Mouse (Mus musculus): ENCODE data around the gene Cyth1.

Cyth1 gene

DNA sequence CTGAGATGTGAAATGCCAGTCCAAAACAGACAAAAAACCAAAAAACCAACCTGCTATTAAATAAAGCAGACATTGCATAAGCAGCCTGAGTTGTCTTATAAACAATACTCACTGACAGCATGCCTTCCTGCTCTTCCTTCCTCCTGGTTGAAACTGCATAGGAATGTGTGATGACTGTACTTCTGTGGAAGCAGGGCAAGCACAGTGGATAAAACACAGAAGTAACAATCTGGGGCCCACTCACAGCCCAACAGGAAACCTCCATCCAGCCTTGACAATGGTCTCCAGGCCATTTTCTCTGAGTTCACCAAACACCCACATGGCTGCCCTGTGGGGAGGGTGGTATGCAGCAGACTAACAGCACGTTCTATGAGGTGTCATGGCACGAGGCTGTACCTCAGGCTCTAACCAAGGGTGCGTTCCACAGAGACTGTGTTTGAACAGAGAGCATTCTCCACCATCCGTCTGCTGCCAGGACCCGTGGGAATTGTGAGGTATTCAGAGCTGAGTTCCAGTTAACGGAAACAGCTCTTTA is 26.0 kb downstream of the Cyth1 start:
- DNase-seq = no peak

GRCm38 (mm10) chr11:118220561-118221262 is 27.7 kb downstream of the Cyth1 start:
- DNase-seq = peak; percentile 58 to 59

GRCm38 (mm10) chr11:118219066-118219465 is 29.3 kb downstream of the Cyth1 start:
- no peak for DNase-seq

DNA sequence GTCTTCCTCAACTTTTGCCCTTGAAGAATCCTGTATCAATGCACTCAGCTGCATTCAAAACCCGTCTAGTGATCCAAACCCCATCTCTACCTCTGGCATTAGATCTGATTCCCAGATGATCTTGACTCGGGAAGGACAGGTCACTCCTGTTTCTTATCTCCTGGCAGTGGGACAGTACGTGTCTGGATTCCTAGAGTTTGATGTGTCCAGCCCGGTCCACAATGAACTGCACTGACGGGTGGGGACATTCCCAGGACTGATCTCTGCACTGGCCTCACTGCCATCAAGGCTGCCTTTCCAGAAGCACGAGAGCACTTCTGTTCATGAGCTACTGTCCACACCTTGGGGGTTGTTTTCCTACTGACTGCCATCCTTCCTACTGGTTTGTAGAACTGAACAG is 31.9 kb downstream of the Cyth1 start:
- DNase-seq = no peak

- DNase-seq = no peak
Measured at GRCm38 (mm10) chr11:118215928-118216458, 32.4 kb downstream of the Cyth1 start.

DNA sequence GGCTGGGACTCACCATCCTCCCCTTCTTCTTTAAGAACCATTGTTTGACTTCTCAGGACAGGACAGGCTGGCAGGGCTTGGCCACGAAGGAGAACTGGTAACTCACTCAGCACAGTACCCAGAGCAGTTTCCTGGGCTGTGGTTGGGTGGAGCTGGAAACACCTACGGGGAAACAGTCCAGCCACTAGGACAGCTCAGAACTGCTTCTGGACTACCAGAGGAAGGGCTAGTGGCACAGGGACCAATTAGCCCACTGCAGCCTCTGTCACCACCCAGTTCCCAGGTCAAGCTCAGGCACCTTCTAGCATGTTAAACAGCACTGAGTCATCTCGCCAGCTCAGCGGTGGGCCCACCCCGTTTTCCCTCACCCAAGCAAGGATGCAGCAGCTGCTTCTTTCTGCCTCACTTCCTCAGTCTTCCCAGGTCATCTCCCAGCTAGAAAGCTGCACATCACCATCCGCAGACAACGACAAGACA is 35.7 kb downstream of the Cyth1 start:
- DNase-seq = no peak

- DNase-seq = no peak
Measured at GRCm38 (mm10) chr11:118211749-118212635, 36.4 kb downstream of the Cyth1 start.

DNA sequence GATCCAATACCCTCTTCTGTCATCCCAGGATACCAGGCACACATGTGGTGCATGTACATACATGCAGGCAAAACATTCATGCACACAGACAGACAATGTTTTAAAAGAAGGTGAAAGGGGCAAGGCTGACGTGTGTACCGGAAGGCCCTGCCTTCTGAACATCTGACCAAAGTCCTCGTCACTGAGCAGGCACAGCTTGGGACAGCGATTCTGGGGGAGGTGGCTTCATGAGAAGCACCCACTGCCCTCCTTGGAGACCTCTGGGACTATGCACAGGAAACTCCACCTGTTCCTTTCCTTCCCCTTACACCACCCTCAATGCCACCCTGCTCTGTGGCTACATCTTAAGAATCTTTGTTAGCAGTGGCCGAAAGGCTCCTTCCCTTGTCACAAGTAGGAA is 37.4 kb downstream of the Cyth1 start:
- no peak for DNase-seq

DNA sequence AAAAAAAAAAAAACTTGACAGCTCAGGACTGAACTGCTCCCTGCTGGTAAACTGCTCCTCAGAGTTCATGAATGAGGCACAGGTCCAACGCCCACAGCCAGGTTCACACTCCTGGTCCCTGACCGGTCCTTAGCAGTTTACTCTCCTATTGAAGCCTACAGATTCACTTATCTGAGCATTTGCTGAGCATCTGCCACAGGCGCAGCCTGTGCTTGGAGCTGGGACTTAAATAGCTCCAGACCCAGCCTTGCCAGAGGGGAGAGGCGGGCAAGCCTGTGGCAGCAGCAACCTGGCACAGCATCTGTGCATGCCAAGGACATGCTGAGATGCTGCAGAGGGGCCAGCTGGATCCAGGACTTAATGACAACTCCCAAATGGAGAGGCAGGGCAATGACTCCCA is 38.3 kb downstream of the Cyth1 start:
- no peak for DNase-seq

DNA sequence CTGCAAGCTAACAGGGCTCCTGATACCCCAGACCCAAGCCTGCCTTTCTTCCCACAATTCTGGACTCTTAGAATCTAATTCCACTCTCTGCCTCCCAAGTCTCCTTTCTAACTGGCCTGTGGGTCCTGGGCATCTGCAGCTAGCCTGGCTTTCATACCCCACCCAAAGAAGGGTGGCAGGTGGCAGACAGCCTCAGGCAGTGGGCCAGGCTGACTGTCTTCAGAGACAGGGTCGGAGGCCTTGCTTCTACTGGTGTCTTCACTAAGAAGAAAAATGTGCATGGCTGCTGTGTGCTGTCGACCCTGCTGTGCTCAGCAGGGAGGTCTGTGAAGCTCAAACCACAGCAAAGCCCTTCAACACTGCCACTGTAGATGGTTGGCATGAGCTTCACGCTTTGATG is 39.0 kb downstream of the Cyth1 start:
- DNase-seq = no peak

GRCm38 (mm10) chr11:118208672-118209272 is 39.6 kb downstream of the Cyth1 start:
- no peak for DNase-seq

- peak in 1 of 2 experiments; percentile 29 for DNase-seq
Measured at GRCm38 (mm10) chr11:118207424-118208033, 40.9 kb downstream of the Cyth1 start.

GRCm38 (mm10) chr11:118206267-118206666 is 42.1 kb downstream of the Cyth1 start:
- DNase-seq = no peak

DNA sequence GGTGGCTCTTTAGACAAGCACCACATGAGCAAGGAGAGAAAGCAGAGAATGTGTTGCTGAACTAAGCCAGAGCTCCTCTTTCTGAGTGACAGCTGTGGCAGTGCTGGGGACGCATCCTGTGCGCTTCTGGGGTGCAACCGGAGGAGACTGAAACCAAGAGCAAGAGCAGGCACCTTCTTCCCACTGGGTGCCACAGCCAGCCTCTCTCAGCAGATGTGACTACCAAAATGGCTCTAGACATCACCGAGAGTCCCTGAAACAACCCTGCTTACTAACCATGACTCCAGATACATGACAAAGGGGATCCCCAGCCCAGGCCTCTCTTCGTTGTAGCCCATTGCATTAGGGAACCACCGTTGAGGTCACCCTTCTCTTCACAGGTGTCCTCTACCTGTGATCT is 44.9 kb downstream of the Cyth1 start:
- peak in 1 of 2 experiments; percentile 44 for DNase-seq

DNA sequence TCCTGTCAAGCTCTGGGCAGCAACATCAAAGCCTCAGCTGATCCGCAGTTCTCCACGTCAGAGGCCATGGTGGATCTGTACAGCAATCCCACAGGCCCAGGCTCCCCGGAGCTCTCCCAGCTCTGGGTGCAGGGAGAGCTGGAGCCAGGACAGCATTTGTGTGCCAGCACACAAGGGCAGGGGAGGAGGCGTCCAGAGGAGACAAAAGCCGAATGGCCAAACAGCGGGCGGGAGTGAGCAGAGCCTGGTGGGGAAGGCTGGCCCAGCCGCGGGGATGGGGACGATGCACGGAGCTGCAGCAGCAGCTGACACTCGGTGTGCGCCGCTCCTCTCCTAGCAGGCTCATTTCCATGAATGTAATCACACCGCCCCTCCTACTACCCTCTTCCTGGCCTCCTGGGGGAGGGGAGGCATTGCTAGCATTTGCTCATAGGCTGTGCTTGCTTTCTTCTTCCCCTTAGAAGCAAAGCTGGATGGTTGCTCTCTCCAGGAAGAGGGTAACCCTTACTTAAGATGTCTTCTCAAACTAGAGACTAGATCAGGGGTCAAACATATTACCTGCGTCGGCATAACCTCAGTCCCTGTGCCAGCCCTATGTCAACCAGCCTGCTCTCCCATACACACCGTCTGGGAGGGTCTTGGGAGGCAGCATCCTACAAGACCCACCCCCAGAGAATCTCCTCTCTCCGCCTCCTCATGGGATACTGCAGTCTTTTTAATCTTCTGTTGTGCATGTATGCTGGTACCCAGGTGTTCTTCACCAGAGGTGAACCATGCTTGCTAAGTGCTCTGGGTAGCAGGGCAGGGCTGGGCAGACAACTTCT is 45.8 kb downstream of the Cyth1 start:
- peak; percentile 43 to 64 for DNase-seq

DNA sequence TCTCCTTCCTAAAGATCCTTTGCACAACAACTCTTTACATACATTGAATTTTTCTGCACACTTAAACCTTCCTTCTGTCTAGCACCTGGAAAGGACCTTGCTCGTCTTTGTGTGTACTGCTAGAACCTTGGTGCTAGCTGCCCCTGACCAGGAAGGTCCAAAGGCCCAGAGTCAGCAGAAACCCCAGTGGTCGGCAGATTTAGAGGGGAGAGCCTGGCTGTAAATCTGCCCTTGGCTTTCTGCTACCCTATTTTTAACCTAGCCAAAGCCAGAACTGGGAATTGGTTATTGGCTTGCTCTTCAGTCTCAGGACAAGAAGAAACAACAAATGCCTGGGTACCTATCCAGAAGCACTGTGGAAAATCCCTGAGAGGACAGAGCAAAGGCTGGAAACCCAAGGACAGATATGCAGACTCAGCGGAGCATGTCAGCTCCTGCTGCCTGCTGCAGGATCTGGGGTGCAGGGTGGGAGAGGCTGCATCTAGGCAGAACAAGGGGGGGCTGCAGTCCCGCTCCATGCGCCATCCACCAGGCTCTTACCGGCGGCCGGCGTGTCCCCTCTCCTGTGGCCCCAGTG is 46.5 kb downstream of the Cyth1 start:
- DNase-seq = no peak

DNA sequence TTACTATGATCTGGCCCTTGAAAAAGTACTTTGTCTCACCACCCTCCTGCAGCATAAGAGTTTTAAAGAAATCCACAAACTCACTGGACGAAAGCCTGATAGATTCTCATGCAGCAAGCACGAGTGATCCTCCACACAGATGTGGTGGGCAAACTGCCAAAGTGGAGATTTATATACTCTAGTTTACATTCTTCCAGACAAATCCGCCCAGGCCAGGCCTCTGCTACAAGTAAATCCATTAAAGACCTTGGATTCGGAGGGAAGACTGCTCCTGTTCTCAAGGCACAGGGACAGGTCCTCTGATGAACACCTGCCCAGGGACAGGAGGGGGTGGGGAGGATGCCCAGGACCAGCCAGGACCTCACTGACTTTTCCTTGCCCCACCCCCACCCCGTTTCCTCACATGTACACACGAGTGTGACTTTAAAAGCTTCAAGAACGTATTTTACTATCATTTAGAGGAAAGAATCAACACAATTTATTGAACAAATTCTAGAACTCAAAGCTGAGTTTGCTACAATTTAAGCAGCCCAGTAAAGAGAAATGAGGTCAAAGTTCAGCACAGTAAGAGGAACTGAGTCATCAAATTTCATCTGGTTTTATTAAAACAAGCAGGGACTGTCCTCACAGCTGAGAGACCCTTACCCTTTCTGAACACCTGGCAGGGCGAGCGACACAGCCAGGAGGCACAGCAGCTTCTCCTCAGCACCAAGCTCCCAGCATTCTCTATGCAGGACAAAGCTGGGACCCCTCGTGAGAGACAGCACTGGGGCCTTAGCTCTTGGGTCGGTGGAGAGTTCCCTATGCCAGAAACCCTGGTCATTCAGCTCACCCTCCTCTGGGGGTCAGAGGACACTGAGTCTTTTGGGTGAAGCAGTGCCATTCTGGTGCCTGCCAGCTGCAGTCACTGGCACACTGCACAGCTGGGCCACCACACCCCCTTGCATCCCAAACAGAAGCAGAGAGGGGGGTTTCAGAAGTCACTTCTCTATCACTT is 47.3 kb downstream of the Cyth1 start:
- peak in 1 of 2 experiments; percentile 27 for DNase-seq

DNA sequence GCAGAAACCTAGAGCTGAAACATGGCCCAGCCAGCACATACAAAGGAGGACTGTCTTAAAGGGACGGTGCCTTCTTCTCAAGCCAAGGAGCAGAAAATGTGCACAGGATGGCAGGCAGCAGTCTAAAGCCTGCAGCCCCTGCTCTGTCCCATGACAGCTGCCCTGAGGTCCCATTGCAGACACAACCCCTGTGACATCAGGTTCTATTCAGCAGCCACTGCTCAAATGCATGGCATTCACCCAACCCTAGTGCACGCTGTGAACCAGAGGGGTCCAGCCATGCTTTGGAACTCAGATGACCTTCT is 50.1 kb downstream of the Cyth1 start:
- no peak for DNase-seq

DNA sequence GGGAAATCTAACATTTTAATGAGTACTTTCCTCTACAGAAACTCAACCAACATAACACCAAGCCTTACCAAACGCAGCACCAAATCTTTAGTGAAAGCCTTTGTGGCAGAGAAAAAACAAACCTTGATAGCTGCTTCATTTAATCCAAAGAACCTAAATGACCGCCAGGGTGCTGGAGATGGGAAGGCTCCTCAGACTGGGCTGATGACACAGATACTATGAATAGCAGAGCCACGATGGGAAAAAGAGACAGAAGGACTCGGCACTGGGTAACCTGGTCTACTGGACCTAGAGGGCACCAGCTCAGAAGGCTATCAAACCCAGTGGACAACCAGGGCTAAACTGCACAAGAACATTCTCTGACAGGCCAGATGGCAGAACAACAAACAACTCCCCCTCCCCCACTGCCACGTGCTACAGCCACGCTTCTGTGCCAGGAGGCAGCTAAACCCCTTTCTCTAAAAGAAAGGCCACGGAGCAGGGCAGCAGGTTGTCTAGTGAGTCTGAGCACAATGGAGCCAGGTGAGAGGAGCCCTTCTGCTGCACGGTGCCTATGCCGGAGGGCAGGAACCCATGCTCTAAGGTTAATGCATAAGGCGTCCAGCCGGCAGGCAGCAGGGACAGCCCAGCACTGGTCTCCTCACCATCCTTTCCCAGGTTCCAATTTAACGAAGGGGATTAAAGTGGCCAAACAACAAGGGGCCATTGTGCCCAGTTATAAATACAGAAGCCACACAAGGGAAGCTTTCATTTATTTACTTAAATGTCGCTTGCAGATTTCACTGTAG is 50.7 kb downstream of the Cyth1 start:
- no peak for DNase-seq
